Mouse (Mus musculus): Measurements from ENCODE around the gene Tgfa. TPM values are rescaled to one million over a fixed set of nuclear protein-coding genes. Genes with fewer than 3 reads are reported as not detected.

The Tgfa gene
- total RNA-seq, 1 experiment = 2.2 TPM

- H3K9ac ChIP-seq (ENCODE audit: insufficient read depth, low read depth, low read length, poor library complexity, severe bottlenecking) = no peak overlapping the region
- peaks cover 0 to 6% of the 10 kb centered on the region in 2 experiments; a peak in 1 of 4 replicates for H3K4me1 ChIP-seq (ENCODE audit: control insufficient read depth in 2 of 2, insufficient read depth in 2 of 2, low read length in 2 of 2, poor library complexity in 1 of 2)
- no peak for DNase-seq (ENCODE audit: low read depth, low spot score)
- H3K27ac ChIP-seq (ENCODE audit: insufficient read depth, low read depth, low read length, poor library complexity, severe bottlenecking) = no peak overlapping the region
- H3K36me3 ChIP-seq (ENCODE audit: control insufficient read depth, insufficient read depth, low read length, poor library complexity, severe bottlenecking) = no peaks in the 10 kb centered on the region
- TF ChIP-seq CHD2 (IDR thresholded peaks at IDR 0.05; ENCODE audit: low read depth, low read length) (no peak), ZC3H11A (IDR thresholded peaks at IDR 0.05; ENCODE audit: borderline replicate concordance, low read depth, low read length) (no peak), ZNF384 (IDR thresholded peaks at IDR 0.05; ENCODE audit: low read depth, low read length) (no peak)
- in situ Hi-C loops (cut with MboI; ENCODE audit: low sequenced_read_pairs in 2 of 2, unreplicated experiment in 2 of 2) = no loop called here
- H3K9me3 ChIP-seq (ENCODE audit: control insufficient read depth, insufficient read depth, low read depth, low read length) = no peaks in the 10 kb centered on the region
- H3K4me3 ChIP-seq (ENCODE audit: insufficient read depth in 1 of 2, low read depth in 1 of 2, low read length in 2 of 2, poor library complexity in 1 of 2, severe bottlenecking in 1 of 2) = no peak overlapping the region
Observed at GRCm38 (mm10) chr6:86206014-86206413, 11.0 kb downstream of the Tgfa start.

GRCm38 (mm10) chr6:86206985-86207384 lies 12.0 kb downstream of the Tgfa start:
- no peaks in the 10 kb centered on the region for H3K9me3 ChIP-seq (ENCODE audit: control insufficient read depth, insufficient read depth, low read depth, low read length)
- H3K27ac ChIP-seq (ENCODE audit: insufficient read depth, low read depth, low read length, poor library complexity, severe bottlenecking) = no peak overlapping the region
- H3K9ac ChIP-seq (ENCODE audit: insufficient read depth, low read depth, low read length, poor library complexity, severe bottlenecking) = no peak overlapping the region
- no peaks in the 10 kb centered on the region for H3K36me3 ChIP-seq (ENCODE audit: control insufficient read depth, insufficient read depth, low read length, poor library complexity, severe bottlenecking)
- peaks cover 0 to 6% of the 10 kb centered on the region in 2 experiments; a peak in 2 of 4 replicates for H3K4me1 ChIP-seq (ENCODE audit: control insufficient read depth in 2 of 2, insufficient read depth in 2 of 2, low read length in 2 of 2, poor library complexity in 1 of 2)
- no peak overlapping the region for H3K4me3 ChIP-seq (ENCODE audit: insufficient read depth in 1 of 2, low read depth in 1 of 2, low read length in 2 of 2, poor library complexity in 1 of 2, severe bottlenecking in 1 of 2)
- TF ChIP-seq MAFK (IDR thresholded peaks at IDR 0.05; ENCODE audit: insufficient read depth, low read depth, low read length) (no peak), ZNF384 (IDR thresholded peaks at IDR 0.05; ENCODE audit: low read depth, low read length) (no peak), HCFC1 (IDR thresholded peaks at IDR 0.05; ENCODE audit: borderline replicate concordance, insufficient read depth, low read length) (no peak), ZC3H11A (IDR thresholded peaks at IDR 0.05; ENCODE audit: borderline replicate concordance, low read depth, low read length) (no peak), CHD2 (IDR thresholded peaks at IDR 0.05; ENCODE audit: low read depth, low read length) (no peak)
- DNase-seq (ENCODE audit: low read depth, low spot score) = no peak
- in situ Hi-C loops (cut with MboI; ENCODE audit: low sequenced_read_pairs in 2 of 2, unreplicated experiment in 2 of 2) = no loop called here

- no peaks in the 10 kb centered on the region for H3K9me3 ChIP-seq (ENCODE audit: control insufficient read depth, insufficient read depth, low read depth, low read length)
- H3K9ac ChIP-seq (ENCODE audit: insufficient read depth, low read depth, low read length, poor library complexity, severe bottlenecking) = no peak overlapping the region
- no peak overlapping the region for H3K4me3 ChIP-seq (ENCODE audit: insufficient read depth in 1 of 2, low read depth in 1 of 2, low read length in 2 of 2, poor library complexity in 1 of 2, severe bottlenecking in 1 of 2)
- TF ChIP-seq CHD2 (IDR thresholded peaks at IDR 0.05; ENCODE audit: low read depth, low read length) (no peak), ZC3H11A (IDR thresholded peaks at IDR 0.05; ENCODE audit: borderline replicate concordance, low read depth, low read length) (no peak), ZNF384 (IDR thresholded peaks at IDR 0.05; ENCODE audit: low read depth, low read length) (no peak), MAFK (IDR thresholded peaks at IDR 0.05; ENCODE audit: insufficient read depth, low read depth, low read length) (no peak), HCFC1 (IDR thresholded peaks at IDR 0.05; ENCODE audit: borderline replicate concordance, insufficient read depth, low read length) (no peak)
- in situ Hi-C loops (cut with MboI; ENCODE audit: low sequenced_read_pairs in 2 of 2, unreplicated experiment in 2 of 2) = no loop called here
- H3K36me3 ChIP-seq (ENCODE audit: control insufficient read depth, insufficient read depth, low read length, poor library complexity, severe bottlenecking) = no peaks in the 10 kb centered on the region
- peaks cover 0 to 6% of the 10 kb centered on the region in 2 experiments; a peak in 2 of 4 replicates for H3K4me1 ChIP-seq (ENCODE audit: control insufficient read depth in 2 of 2, insufficient read depth in 2 of 2, low read length in 2 of 2, poor library complexity in 1 of 2)
- DNase-seq (ENCODE audit: low read depth, low spot score) = no peak
- H3K27ac ChIP-seq (ENCODE audit: insufficient read depth, low read depth, low read length, poor library complexity, severe bottlenecking) = no peak overlapping the region
Observed at GRCm38 (mm10) chr6:86209133-86210016, 14.4 kb downstream of the Tgfa start.

GRCm38 (mm10) chr6:86210017-86210408 lies 15.0 kb downstream of the Tgfa start:
- DNase-seq (ENCODE audit: low read depth, low spot score) = no peak
- in situ Hi-C loops (cut with MboI; ENCODE audit: low sequenced_read_pairs in 2 of 2, unreplicated experiment in 2 of 2) = no loop called here
- H3K9me3 ChIP-seq (ENCODE audit: control insufficient read depth, insufficient read depth, low read depth, low read length) = no peaks in the 10 kb centered on the region
- peaks cover 0 to 6% of the 10 kb centered on the region in 2 experiments; a peak in 2 of 4 replicates for H3K4me1 ChIP-seq (ENCODE audit: control insufficient read depth in 2 of 2, insufficient read depth in 2 of 2, low read length in 2 of 2, poor library complexity in 1 of 2)
- H3K36me3 ChIP-seq (ENCODE audit: control insufficient read depth, insufficient read depth, low read length, poor library complexity, severe bottlenecking) = no peaks in the 10 kb centered on the region
- no peak overlapping the region for H3K4me3 ChIP-seq (ENCODE audit: insufficient read depth in 1 of 2, low read depth in 1 of 2, low read length in 2 of 2, poor library complexity in 1 of 2, severe bottlenecking in 1 of 2)
- no peak for TF ChIP-seq ZNF384 (IDR thresholded peaks at IDR 0.05; ENCODE audit: low read depth, low read length)
- TF ChIP-seq ZC3H11A (IDR thresholded peaks at IDR 0.05; ENCODE audit: borderline replicate concordance, low read depth, low read length) = no peak
- no peak for TF ChIP-seq HCFC1 (IDR thresholded peaks at IDR 0.05; ENCODE audit: borderline replicate concordance, insufficient read depth, low read length)
- TF ChIP-seq CHD2 (IDR thresholded peaks at IDR 0.05; ENCODE audit: low read depth, low read length) = no peak
- TF ChIP-seq MAFK (IDR thresholded peaks at IDR 0.05; ENCODE audit: insufficient read depth, low read depth, low read length) = no peak
- no peak overlapping the region for H3K9ac ChIP-seq (ENCODE audit: insufficient read depth, low read depth, low read length, poor library complexity, severe bottlenecking)
- H3K27ac ChIP-seq (ENCODE audit: insufficient read depth, low read depth, low read length, poor library complexity, severe bottlenecking) = no peak overlapping the region

Data from ES-E14 (cell line).